Mouse (Mus musculus) granulocyte monocyte progenitor cell, adult 5-6 weeks (primary cell): Measurements from ENCODE around the gene Gtf2f2. TPM values are rescaled to one million over a fixed set of nuclear protein-coding genes. Genes with fewer than 3 reads are reported as not detected.

Experiments
- ATAC-seq: replicated peaks from 2 replicates; pipeline ENCODE4 v1.8.0; 2016; ENCODE audit warnings: mild to moderate bottlenecking, moderate TSS enrichment, inconsistent platforms; ENCODE audit not compliant: poor library complexity, severe bottlenecking
- total RNA-seq, 2 experiments: library from RNA; stranded (forward) in 1 of 2; stranded (reverse) in 1 of 2; fragments of 200-712, 200-1000 nt in 1 of 2; fragments of >200 nt in 1 of 2; fragmentation: Nextera tagmentation in 1 of 2; gene quantifications; 2 replicates each; pipeline ENCODE4 v1.2.3; 2014 to 2017

Gene Gtf2f2
- total RNA-seq, 2 experiments from 2014 or later = 55.9 to 98.2 TPM

- ATAC-seq = no peak
Observed at GRCm38 (mm10) chr14:76005011-76005410, 5.7 kb downstream of the Gtf2f2 start.

- ATAC-seq = peak; percentile 68
Observed at GRCm38 (mm10) chr14:76001781-76002180, 8.9 kb downstream of the Gtf2f2 start.

GRCm38 (mm10) chr14:75998082-75998481, 12.6 kb downstream of the Gtf2f2 start:
- ATAC-seq = no peak

- ATAC-seq = no peak
Observed at GRCm38 (mm10) chr14:75992371-75992770, 18.3 kb downstream of the Gtf2f2 start.

- ATAC-seq = no peak
Observed at GRCm38 (mm10) chr14:75990936-75991335, 19.7 kb downstream of the Gtf2f2 start.

- ATAC-seq = no peak
Observed at GRCm38 (mm10) chr14:75989168-75989567, 21.5 kb downstream of the Gtf2f2 start.

- ATAC-seq = peak; percentile 50; the same call in 1 of the 2 replicates
Observed at GRCm38 (mm10) chr14:75986878-75987483, 23.7 kb downstream of the Gtf2f2 start.

GRCm38 (mm10) chr14:75985112-75985511, 25.6 kb downstream of the Gtf2f2 start:
- ATAC-seq = peak; percentile 40

GRCm38 (mm10) chr14:75983891-75984290, 26.8 kb downstream of the Gtf2f2 start:
- ATAC-seq = no peak

GRCm38 (mm10) chr14:75981231-75981630, 29.4 kb downstream of the Gtf2f2 start:
- no peak for ATAC-seq

- no peak for ATAC-seq
Observed at GRCm38 (mm10) chr14:75976107-75976506, 34.6 kb downstream of the Gtf2f2 start.

- no peak for ATAC-seq
Observed at GRCm38 (mm10) chr14:75967291-75967690, 43.4 kb downstream of the Gtf2f2 start.

GRCm38 (mm10) chr14:75964433-75964832, 46.2 kb downstream of the Gtf2f2 start:
- no peak for ATAC-seq

- ATAC-seq = peak; percentile 76
Observed at GRCm38 (mm10) chr14:75964000-75964399, 46.7 kb downstream of the Gtf2f2 start.

GRCm38 (mm10) chr14:75963215-75963614, 47.5 kb downstream of the Gtf2f2 start:
- no peak for ATAC-seq

GRCm38 (mm10) chr14:75962250-75962649, 48.4 kb downstream of the Gtf2f2 start:
- ATAC-seq = no peak

GRCm38 (mm10) chr14:75954766-75955165, 55.9 kb downstream of the Gtf2f2 start, which contains the start of gene Kctd4:
Gene Kctd4 (plus strand): TSS chr14:75955009.
- ATAC-seq = no peak

GRCm38 (mm10) chr14:75953011-75953410, 57.7 kb downstream of the Gtf2f2 start:
- no peak for ATAC-seq

GRCm38 (mm10) chr14:75947674-75948073, 63.0 kb downstream of the Gtf2f2 start:
- no peak for ATAC-seq

- ATAC-seq = no peak
Observed at GRCm38 (mm10) chr14:75942365-75942764, 68.3 kb downstream of the Gtf2f2 start.

GRCm38 (mm10) chr14:75941500-75941899, 69.2 kb downstream of the Gtf2f2 start:
- no peak for ATAC-seq

- no peak for ATAC-seq
Observed at GRCm38 (mm10) chr14:75937714-75938113, 73.0 kb downstream of the Gtf2f2 start.
